Mouse (Mus musculus) liver, embryonic 12.5 days (tissue): ENCODE data around the gene Abcb4. TPM values are rescaled to one million over a fixed set of nuclear protein-coding genes. Genes with fewer than 3 reads are reported as not detected.
"Not testable (repeated sequence)": the region's sequence is repeated elsewhere in the genome, so short reads cannot be mapped to it uniquely, and the experiment has no call there.

Source experiments
- ATAC-seq: fragments of 200-750 bp; cut with Nextera tagmentation; 2 replicates; pipeline ENCODE4 v1.8.0; 2017; ENCODE audit warnings: moderate number of reproducible peaks, mild to moderate bottlenecking, moderate library complexity
- H3K27ac ChIP-seq: fragments of 300-500 bp; sonication (generic); 2 replicates; pipeline ENCODE4 v1.5.1; 2016; ENCODE audit warnings: mild to moderate bottlenecking
- H3K27me3 ChIP-seq: fragments of 300-500 bp; sonication (generic); replicated peaks from 2 replicates; pipeline ENCODE4 v1.6.1; 2016; ENCODE audit warnings: mild to moderate bottlenecking, moderate library complexity
- H3K36me3 ChIP-seq: fragments of 300-500 bp; sonication (generic); 2 replicates; pipeline ENCODE4 v1.6.1; 2016; ENCODE audit warnings: mild to moderate bottlenecking, moderate library complexity
- H3K4me1 ChIP-seq: fragments of 300-500 bp; sonication (generic); 2 replicates; pipeline ENCODE4 v1.6.1; 2016
- H3K4me2 ChIP-seq: fragments of 300-500 bp; sonication (generic); 2 replicates; pipeline ENCODE4 v1.6.1; 2016; ENCODE audit warnings: mild to moderate bottlenecking, moderate library complexity
- H3K4me3 ChIP-seq: fragments of 300-500 bp; sonication (generic); 2 replicates; pipeline ENCODE4 v1.5.1; 2016; ENCODE audit warnings: mild to moderate bottlenecking, moderate library complexity
- H3K9ac ChIP-seq: fragments of 300-500 bp; sonication (generic); 2 replicates; pipeline ENCODE4 v1.6.1; 2016; ENCODE audit warnings: mild to moderate bottlenecking, moderate library complexity
- H3K9me3 ChIP-seq: fragments of 300-500 bp; sonication (generic); replicated peaks from 2 replicates; pipeline ENCODE4 v1.6.1; 2016; ENCODE audit warnings: mild to moderate bottlenecking, moderate library complexity
- WGBS: fragments of 180-500 bp; shearing (Covaris S2); methylation state at CpG from one replicate; pipeline ENCODE4 v1.1.7; 2016; ENCODE audit not compliant: insufficient replicate concordance; 5-methylcytosine and 5-hydroxymethylcytosine counted together
- polyA plus RNA-seq: library from polyadenylated mRNA; unstranded; fragments of >200 nt; fragmentation: Nextera tagmentation; extraction: Ambion mirVana; gene quantifications from 2 replicates; pipeline ENCODE4 v1.2.1, GENCODE M21; 2016

The Abcb4 gene
- 37.8 and 40.1 TPM in 2 replicates for polyA plus RNA-seq

DNA sequence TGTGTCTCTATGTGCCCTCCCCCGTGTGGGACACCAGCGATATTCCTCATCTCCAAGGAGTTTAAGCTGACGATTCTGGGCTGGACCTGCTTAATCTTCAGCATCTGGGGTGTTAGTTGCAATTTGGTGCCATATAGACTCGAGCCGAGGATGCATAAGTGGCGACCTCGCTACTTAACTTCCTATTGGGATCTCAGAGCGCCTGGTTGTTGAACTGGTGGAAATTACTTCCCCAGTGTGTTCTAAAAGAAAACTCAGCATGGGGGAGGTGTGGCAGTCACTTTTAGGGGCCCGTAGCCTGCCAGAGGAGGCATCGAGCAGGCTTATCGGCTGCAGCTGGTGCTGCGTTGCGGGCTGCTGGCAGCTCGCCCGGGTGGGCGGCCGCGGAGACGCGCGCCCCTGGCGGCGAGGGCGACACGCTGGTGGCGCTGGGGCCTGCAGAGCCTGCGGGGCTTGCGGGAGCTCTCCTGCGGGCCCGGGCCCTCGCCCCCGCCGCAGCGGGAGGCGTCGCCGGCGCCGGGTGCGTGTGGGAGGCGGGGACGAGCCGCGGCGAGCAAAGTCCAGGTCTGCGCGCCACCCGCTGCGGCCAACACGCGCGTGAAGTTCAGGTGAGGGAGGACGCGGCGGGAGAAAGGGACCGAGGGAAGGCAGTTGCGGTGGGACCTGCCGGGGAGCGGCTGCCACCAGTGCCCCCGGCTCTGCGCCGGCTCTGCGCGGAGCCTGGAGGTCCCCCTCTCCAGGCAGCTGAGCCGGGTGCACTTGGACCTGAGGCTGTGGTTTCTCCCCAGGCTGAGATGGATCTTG is at the start of gene Abcb4:
Abcb4 (plus strand) TSS at position 418 of the 804 bp plus-strand sequence.
- Histone ChIP-seq H3K27ac (peak within 1 kb of the TSS; percentile 98), H3K9me3 (no peaks in the 10 kb centered on the region), H3K4me1 (peaks cover 52% of the 10 kb centered on the region), H3K9ac (peak within 1 kb of the TSS; percentile 92), H3K4me3 (peak within 1 kb of the TSS; percentile 80), H3K4me2 (peak within 1 kb of the TSS; percentile 74), H3K36me3 (peaks cover 18% of the 10 kb centered on the region), H3K27me3 (no peaks in the 10 kb centered on the region)
- WGBS, result under 1% methylated on average over 64 of the region's 65 CpGs
- ATAC-seq, result peak; percentile 89

GRCm38 (mm10) chr5:8848607-8849575 is 44.6 kb upstream of the Abcb4 start:
- not testable (repeated sequence) for H3K4me1 ChIP-seq, H3K27me3 ChIP-seq, H3K27ac ChIP-seq, H3K9me3 ChIP-seq, H3K4me2 ChIP-seq, H3K9ac ChIP-seq, H3K36me3 ChIP-seq, H3K4me3 ChIP-seq, ATAC-seq
- WGBS, result 73% methylated on average over 7 of the region's 9 CpGs

GRCm38 (mm10) chr5:8850851-8851250 is 42.7 kb upstream of the Abcb4 start:
- 67% methylated on average over 4 of the region's 4 CpGs for WGBS
- ATAC-seq, result no peak
- no peak overlapping the region for H3K9ac ChIP-seq
- no peaks in the 10 kb centered on the region for H3K27me3 ChIP-seq
- H3K4me1 ChIP-seq, result no peaks in the 10 kb centered on the region
- no peaks in the 10 kb centered on the region for H3K9me3 ChIP-seq
- H3K4me3 ChIP-seq, result no peak overlapping the region
- no peak overlapping the region for H3K4me2 ChIP-seq
- no peaks in the 10 kb centered on the region for H3K36me3 ChIP-seq
- no peak overlapping the region for H3K27ac ChIP-seq

GRCm38 (mm10) chr5:8857201-8857600 is 36.3 kb upstream of the Abcb4 start:
- H3K4me3 ChIP-seq, result no peak overlapping the region
- no peak overlapping the region for H3K9ac ChIP-seq
- no peaks in the 10 kb centered on the region for H3K9me3 ChIP-seq
- WGBS, result 52% methylated on average over 6 of the region's 6 CpGs
- H3K27ac ChIP-seq, result no peak overlapping the region
- no peak overlapping the region for H3K4me2 ChIP-seq
- H3K4me1 ChIP-seq, result no peaks in the 10 kb centered on the region
- no peaks in the 10 kb centered on the region for H3K27me3 ChIP-seq
- H3K36me3 ChIP-seq, result no peaks in the 10 kb centered on the region
- no peak for ATAC-seq

DNA sequence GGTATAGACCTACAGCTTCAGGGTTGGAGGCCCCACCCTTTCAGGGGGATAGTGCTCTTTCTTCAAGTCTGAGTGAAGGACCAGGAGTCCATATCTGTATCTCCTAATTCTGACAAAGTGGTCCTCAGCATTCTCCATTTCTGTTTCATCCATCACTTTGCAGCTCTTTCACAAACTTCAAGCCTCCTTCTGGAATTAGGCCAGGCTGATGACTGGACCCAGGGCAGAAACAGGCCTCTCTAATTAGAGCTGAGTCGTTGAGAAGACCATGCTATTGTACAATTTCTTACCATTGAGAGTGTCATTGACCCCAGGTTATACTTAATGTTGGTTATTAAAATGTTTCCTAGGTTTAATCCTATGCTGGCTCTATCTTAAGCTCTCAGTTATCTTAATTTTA is 31.7 kb upstream of the Abcb4 start:
- WGBS, result 49% methylated on average over 1 of the region's 1 CpGs
- Histone ChIP-seq H3K9ac (no peak overlapping the region), H3K36me3 (no peaks in the 10 kb centered on the region), H3K27me3 (no peaks in the 10 kb centered on the region), H3K4me1 (no peaks in the 10 kb centered on the region), H3K9me3 (no peaks in the 10 kb centered on the region), H3K27ac (no peak overlapping the region), H3K4me2 (no peak overlapping the region), H3K4me3 (no peak overlapping the region)
- no peak for ATAC-seq

- ATAC-seq, result no peak
Observed at GRCm38 (mm10) chr5:8863580-8864337, 29.8 kb upstream of the Abcb4 start.

GRCm38 (mm10) chr5:8865630-8866029 is 27.9 kb upstream of the Abcb4 start:
- H3K4me1 ChIP-seq, H3K36me3 ChIP-seq, H3K4me3 ChIP-seq, H3K27ac ChIP-seq, H3K27me3 ChIP-seq, ATAC-seq, H3K9me3 ChIP-seq, H3K9ac ChIP-seq, H3K4me2 ChIP-seq: not testable (repeated sequence)
- WGBS, result 91% methylated on average over 11 of the region's 11 CpGs

More at GRCm38 (mm10) chr5:8863580-8864337, 29.8 kb upstream of the Abcb4 start:
- Histone ChIP-seq H3K27me3 (no peaks in the 10 kb centered on the region), H3K36me3 (no peaks in the 10 kb centered on the region), H3K4me1 (no peaks in the 10 kb centered on the region), H3K4me2 (no peak overlapping the region), H3K4me3 (no peak overlapping the region), H3K9ac (no peak overlapping the region), H3K27ac (no peak overlapping the region), H3K9me3 (no peaks in the 10 kb centered on the region)
- WGBS, result 61% methylated on average over 14 of the region's 14 CpGs

GRCm38 (mm10) chr5:8866366-8866765 is 27.2 kb upstream of the Abcb4 start:
- ATAC-seq, result no peak
- no peaks in the 10 kb centered on the region for H3K9me3 ChIP-seq
- H3K27ac ChIP-seq, result no peak overlapping the region
- no peak overlapping the region for H3K9ac ChIP-seq
- WGBS, result 89% methylated on average over 5 of the region's 5 CpGs
- no peaks in the 10 kb centered on the region for H3K27me3 ChIP-seq
- H3K36me3 ChIP-seq, result no peaks in the 10 kb centered on the region
- H3K4me2 ChIP-seq, result no peak overlapping the region
- H3K4me3 ChIP-seq, result no peak overlapping the region
- no peaks in the 10 kb centered on the region for H3K4me1 ChIP-seq

DNA sequence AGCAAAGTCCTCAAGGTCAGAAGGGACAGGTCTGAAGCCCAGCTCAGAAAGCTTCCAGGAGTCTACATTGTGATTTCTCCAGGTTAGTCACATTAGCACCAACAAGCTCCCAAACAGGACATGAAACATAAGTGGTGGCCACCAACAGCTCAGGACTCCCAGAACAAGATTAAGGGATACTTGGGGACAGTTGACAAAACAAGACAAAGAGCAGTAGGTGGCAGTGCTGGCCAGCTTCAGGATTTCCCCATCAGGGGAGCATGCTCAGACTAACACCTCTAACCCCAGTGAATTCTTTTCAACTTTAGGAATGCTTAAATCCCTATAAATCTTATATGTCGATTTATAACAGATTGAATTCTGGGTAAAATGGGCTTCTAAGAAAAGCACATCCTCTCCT is 25.5 kb upstream of the Abcb4 start:
- ATAC-seq, result peak; percentile 80
- 0 out of 2 replicates have a peak, but pooled peaks cover 4% of the 10 kb centered on the region for H3K4me1 ChIP-seq
- no peaks in the 10 kb centered on the region for H3K9me3 ChIP-seq
- no peak overlapping the region for H3K4me2 ChIP-seq
- no peak overlapping the region for H3K27ac ChIP-seq
- no peak overlapping the region for H3K9ac ChIP-seq
- no peaks in the 10 kb centered on the region for H3K27me3 ChIP-seq
- 18% methylated on average over 1 of the region's 1 CpGs for WGBS
- no peaks in the 10 kb centered on the region for H3K36me3 ChIP-seq
- no peak overlapping the region for H3K4me3 ChIP-seq

- WGBS, result 72% methylated on average over 6 of the region's 6 CpGs
- ATAC-seq, result peak; percentile 57
Observed at GRCm38 (mm10) chr5:8872979-8873915, 20.3 kb upstream of the Abcb4 start.

GRCm38 (mm10) chr5:8877086-8877485 is 16.4 kb upstream of the Abcb4 start:
- Histone ChIP-seq H3K4me3 (no peak overlapping the region), H3K4me2 (no peak overlapping the region), H3K9ac (no peak overlapping the region), H3K27me3 (no peaks in the 10 kb centered on the region), H3K36me3 (no peaks in the 10 kb centered on the region), H3K4me1 (0 out of 2 replicates have a peak, but pooled peaks cover 4% of the 10 kb centered on the region), H3K9me3 (no peaks in the 10 kb centered on the region), H3K27ac (no peak overlapping the region)
- WGBS, result 64% methylated on average over 2 of the region's 2 CpGs
- no peak for ATAC-seq

More at GRCm38 (mm10) chr5:8872979-8873915, 20.3 kb upstream of the Abcb4 start:
- no peak overlapping the region for H3K27ac ChIP-seq
- no peaks in the 10 kb centered on the region for H3K27me3 ChIP-seq
- H3K4me3 ChIP-seq, result no peak overlapping the region
- no peak overlapping the region for H3K4me2 ChIP-seq
- no peaks in the 10 kb centered on the region for H3K9me3 ChIP-seq
- H3K36me3 ChIP-seq, result no peaks in the 10 kb centered on the region
- no peak overlapping the region for H3K9ac ChIP-seq
- 0 out of 2 replicates have a peak, but pooled peaks cover 4% of the 10 kb centered on the region for H3K4me1 ChIP-seq
